Mouse (Mus musculus): Measurements from ENCODE around the gene Coq8a. TPM values are rescaled to one million over a fixed set of nuclear protein-coding genes. Genes with fewer than 3 reads are reported as not detected.

Coq8a gene
- polyA plus RNA-seq (2015; fragmentation: Nextera tagmentation; extraction: Ambion mirVana), result 16.0 and 20.6 TPM in 2 replicates

- WGBS, result 69% methylated on average over 4 of the region's 4 CpGs
- H3K4me2 ChIP-seq, result no peak within 1 kb of the TSS
- H3K27ac ChIP-seq, result no peak within 1 kb of the TSS
- no peak for ATAC-seq (ENCODE audit: insufficient read depth, low FRiP score, low read depth)
- no peak within 1 kb of the TSS for H3K4me3 ChIP-seq (replicated peaks)
- no peaks in the 10 kb centered on the region for H3K36me3 ChIP-seq
- peaks cover 1% of the 10 kb centered on the region; the same call in 1 of the 2 replicates for H3K9me3 ChIP-seq
- H3K27me3 ChIP-seq (replicated peaks), result no peaks in the 10 kb centered on the region
- H3K9ac ChIP-seq, result no peak within 1 kb of the TSS
- H3K4me1 ChIP-seq, result 0 out of 2 replicates have a peak, but pooled peaks cover 3% of the 10 kb centered on the region
These were observed at the start of gene Coq8a for GRCm38 (mm10) chr1:180198959-180199714. Gene Coq8a, minus strand, starts transcription at chr1:180199602.

- no peak overlapping the region for H3K9ac ChIP-seq
- no peaks in the 10 kb centered on the region for H3K27me3 ChIP-seq (replicated peaks)
- H3K4me2 ChIP-seq, result no peak overlapping the region
- WGBS, result 72% methylated on average over 7 of the region's 7 CpGs
- H3K36me3 ChIP-seq, result no peaks in the 10 kb centered on the region
- H3K4me3 ChIP-seq (replicated peaks), result no peak overlapping the region
- no peaks in the 10 kb centered on the region for H3K4me1 ChIP-seq
- no peaks in the 10 kb centered on the region for H3K9me3 ChIP-seq
- H3K27ac ChIP-seq, result no peak overlapping the region
- ATAC-seq (ENCODE audit: insufficient read depth, low FRiP score, low read depth), result no peak
These were observed 49.3 kb upstream of the Coq8a start for GRCm38 (mm10) chr1:180248593-180249146.

- no peak for ATAC-seq (ENCODE audit: insufficient read depth, low FRiP score, low read depth)
- no peaks in the 10 kb centered on the region for H3K27me3 ChIP-seq (replicated peaks)
- H3K27ac ChIP-seq, result no peak overlapping the region
- H3K4me3 ChIP-seq (replicated peaks), result no peak overlapping the region
- no peaks in the 10 kb centered on the region for H3K9me3 ChIP-seq
- H3K36me3 ChIP-seq, result no peaks in the 10 kb centered on the region
- H3K4me1 ChIP-seq, result no peaks in the 10 kb centered on the region
- H3K4me2 ChIP-seq, result no peak overlapping the region
- no peak overlapping the region for H3K9ac ChIP-seq
- 73% methylated on average over 7 of the region's 7 CpGs for WGBS
These were observed 48.5 kb upstream of the Coq8a start for GRCm38 (mm10) chr1:180247901-180248300.

- no peak overlapping the region for H3K4me2 ChIP-seq
- no peaks in the 10 kb centered on the region for H3K4me1 ChIP-seq
- H3K9ac ChIP-seq, result no peak overlapping the region
- no peak overlapping the region for H3K4me3 ChIP-seq (replicated peaks)
- ATAC-seq (ENCODE audit: insufficient read depth, low FRiP score, low read depth), result 0 out of 2 replicates have a peak, but pooled peaks have one; percentile 40
- H3K27ac ChIP-seq, result peak overlapping the region; percentile 60; the same call in 1 of the 2 replicates
- H3K36me3 ChIP-seq, result no peaks in the 10 kb centered on the region
- H3K27me3 ChIP-seq (replicated peaks), result no peaks in the 10 kb centered on the region
- 48% methylated on average over 13 of the region's 13 CpGs for WGBS
- no peaks in the 10 kb centered on the region for H3K9me3 ChIP-seq
These were observed 46.5 kb upstream of the Coq8a start for GRCm38 (mm10) chr1:180245741-180246507.

- ATAC-seq (ENCODE audit: insufficient read depth, low FRiP score, low read depth), result no peak
- no peaks in the 10 kb centered on the region for H3K27me3 ChIP-seq (replicated peaks)
- H3K9ac ChIP-seq, result no peak overlapping the region
- 73% methylated on average over 3 of the region's 3 CpGs for WGBS
- no peak overlapping the region for H3K4me2 ChIP-seq
- no peak overlapping the region for H3K4me3 ChIP-seq (replicated peaks)
- no peak overlapping the region for H3K27ac ChIP-seq
- H3K4me1 ChIP-seq, result 0 out of 2 replicates have a peak, but pooled peaks cover 4% of the 10 kb centered on the region
- H3K36me3 ChIP-seq, result no peaks in the 10 kb centered on the region
- no peaks in the 10 kb centered on the region for H3K9me3 ChIP-seq
These were observed 32.3 kb upstream of the Coq8a start for GRCm38 (mm10) chr1:180231729-180232128.

- ATAC-seq (ENCODE audit: insufficient read depth, low FRiP score, low read depth), result no peak
- 29% methylated on average over 2 of the region's 2 CpGs for WGBS
- Histone ChIP-seq H3K36me3 (no peaks in the 10 kb centered on the region), H3K4me1 (peaks cover 10% of the 10 kb centered on the region; the same call in 1 of the 2 replicates), H3K4me2 (no peak overlapping the region), H3K27me3 (replicated peaks) (no peaks in the 10 kb centered on the region), H3K4me3 (replicated peaks) (no peak overlapping the region), H3K9ac (no peak overlapping the region), H3K9me3 (no peaks in the 10 kb centered on the region), H3K27ac (no peak overlapping the region)
These were observed 31.2 kb upstream of the Coq8a start for GRCm38 (mm10) chr1:180230580-180230979.

- Histone ChIP-seq H3K27me3 (replicated peaks) (no peaks in the 10 kb centered on the region), H3K36me3 (no peaks in the 10 kb centered on the region), H3K4me3 (replicated peaks) (no peak overlapping the region), H3K9ac (no peak overlapping the region), H3K9me3 (no peaks in the 10 kb centered on the region), H3K27ac (no peak overlapping the region), H3K4me1 (peaks cover 10% of the 10 kb centered on the region; the same call in 1 of the 2 replicates), H3K4me2 (no peak overlapping the region)
- ATAC-seq (ENCODE audit: insufficient read depth, low FRiP score, low read depth), result no peak
- 74% methylated on average over 7 of the region's 7 CpGs for WGBS
These were observed 30.5 kb upstream of the Coq8a start for GRCm38 (mm10) chr1:180229906-180230305.

- H3K4me1 ChIP-seq, result peaks cover 10% of the 10 kb centered on the region; the same call in 1 of the 2 replicates
- H3K9ac ChIP-seq, result no peak overlapping the region
- H3K27me3 ChIP-seq (replicated peaks), result no peaks in the 10 kb centered on the region
- no peaks in the 10 kb centered on the region for H3K9me3 ChIP-seq
- H3K4me2 ChIP-seq, result no peak overlapping the region
- ATAC-seq (ENCODE audit: insufficient read depth, low FRiP score, low read depth), result no peak
- H3K36me3 ChIP-seq, result no peaks in the 10 kb centered on the region
- 75% methylated on average over 12 of the region's 12 CpGs for WGBS
- H3K27ac ChIP-seq, result no peak overlapping the region
- no peak overlapping the region for H3K4me3 ChIP-seq (replicated peaks)
These were observed 29.5 kb upstream of the Coq8a start for GRCm38 (mm10) chr1:180228854-180229253.

GRCm38 (mm10) chr1:180226766-180227165 is 27.4 kb upstream of the Coq8a start:
- Histone ChIP-seq H3K27me3 (replicated peaks) (no peaks in the 10 kb centered on the region), H3K27ac (peak overlapping the region; percentile 72), H3K9me3 (no peaks in the 10 kb centered on the region), H3K4me2 (peak overlapping the region; percentile 60), H3K9ac (no peak overlapping the region; the same call in 1 of the 2 replicates), H3K4me1 (peaks cover 10% of the 10 kb centered on the region; the same call in 1 of the 2 replicates), H3K36me3 (no peaks in the 10 kb centered on the region), H3K4me3 (replicated peaks) (no peak overlapping the region; the same call in 1 of the 2 replicates)
- WGBS, result 79% methylated on average over 3 of the region's 3 CpGs
- ATAC-seq (ENCODE audit: insufficient read depth, low FRiP score, low read depth), result no peak

GRCm38 (mm10) chr1:180226221-180226713 is 26.9 kb upstream of the Coq8a start:
- Histone ChIP-seq H3K36me3 (no peaks in the 10 kb centered on the region), H3K27ac (peak overlapping the region; percentile 72), H3K4me1 (peaks cover 10% of the 10 kb centered on the region; the same call in 1 of the 2 replicates), H3K9ac (no peak overlapping the region; the same call in 1 of the 2 replicates), H3K4me2 (peak overlapping the region; percentile 60), H3K9me3 (no peaks in the 10 kb centered on the region), H3K27me3 (replicated peaks) (no peaks in the 10 kb centered on the region), H3K4me3 (replicated peaks) (peak overlapping the region; percentile 49)
- ATAC-seq (ENCODE audit: insufficient read depth, low FRiP score, low read depth), result peak; percentile 70
- 9% methylated on average over 12 of the region's 12 CpGs for WGBS

GRCm38 (mm10) chr1:180225500-180226220 is 26.3 kb upstream of the Coq8a start:
- Histone ChIP-seq H3K4me2 (peak overlapping the region; percentile 60), H3K27ac (peak overlapping the region; percentile 72), H3K4me1 (peaks cover 10% of the 10 kb centered on the region; the same call in 1 of the 2 replicates), H3K27me3 (replicated peaks) (no peaks in the 10 kb centered on the region), H3K36me3 (no peaks in the 10 kb centered on the region), H3K9me3 (no peaks in the 10 kb centered on the region), H3K4me3 (replicated peaks) (peak overlapping the region; percentile 49), H3K9ac (no peak overlapping the region)
- peak; percentile 91 for ATAC-seq (ENCODE audit: insufficient read depth, low FRiP score, low read depth)
- WGBS, result 11% methylated on average over 21 of the region's 21 CpGs

Data from stomach, embryonic 15.5 days (tissue).